Mouse (Mus musculus) heart, postnatal 25 days (tissue): Measurements from ENCODE around the gene Krtap28-10. TPM values are rescaled to one million over a fixed set of nuclear protein-coding genes. Genes with fewer than 3 reads are reported as not detected.

Source experiments
- DNase-seq: peaks from one replicate; pipeline ENCODE4 v3.0.0; 2022; ENCODE audit warnings: low spot score
- intact Hi-C: fragments of 180-260 bp; cut with DNase I; formaldehyde crosslinking; loops from one replicate; pipeline ENCODE4 v1.15.1; 2025
- total RNA-seq, 2 experiments: library from RNA; stranded (reverse); gene quantifications; 2 replicates each; pipeline ENCODE4 v1.2.3; 2021

Gene Krtap28-10
- total RNA-seq: not detected

DNA sequence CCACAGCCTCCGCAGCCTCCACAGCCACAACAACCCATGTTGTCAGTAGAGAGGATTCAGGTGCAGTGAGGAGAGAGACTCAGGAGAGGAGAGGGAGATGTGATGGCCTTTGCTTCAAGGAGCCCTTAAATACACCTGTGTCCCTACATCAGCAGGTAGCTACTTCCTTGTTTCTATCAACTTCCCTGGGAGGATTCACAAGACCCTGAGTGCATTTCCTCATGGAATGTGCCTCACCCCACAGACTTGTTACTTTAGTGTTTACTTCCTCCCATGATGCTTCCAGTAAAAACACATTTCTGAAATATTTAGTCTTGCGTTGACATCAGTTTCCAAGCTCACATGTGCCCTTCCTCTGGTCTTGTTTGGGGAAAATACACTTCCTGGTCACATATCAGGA, at the start of gene Krtap28-10:
Krtap28-10 (minus strand) TSS at position 101 of the 400 bp plus-strand sequence.
- no peak for DNase-seq
- intact Hi-C loops: no loop called here

DNA sequence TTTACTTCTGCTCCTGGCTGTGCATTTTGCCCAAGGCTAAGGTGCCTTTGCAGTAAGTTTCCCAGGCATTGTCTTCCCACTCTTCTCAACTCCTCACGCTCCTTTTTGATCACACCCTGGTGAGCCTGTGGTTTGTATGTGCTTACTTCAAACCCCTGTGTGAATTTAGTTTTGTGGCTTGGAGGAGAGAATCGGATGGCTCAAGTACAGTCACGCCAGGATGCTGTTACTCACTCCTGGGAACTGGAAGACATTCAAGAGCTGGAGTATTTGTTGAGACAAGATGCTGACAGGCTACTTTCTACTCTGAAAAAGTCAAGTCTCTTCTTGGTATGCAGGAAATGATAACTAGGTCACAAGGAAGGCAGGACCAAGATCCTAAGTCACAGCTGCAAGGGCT, 49.0 kb upstream of the Krtap28-10 start:
- intact Hi-C loops: no loop called here
- no peak for DNase-seq

DNA sequence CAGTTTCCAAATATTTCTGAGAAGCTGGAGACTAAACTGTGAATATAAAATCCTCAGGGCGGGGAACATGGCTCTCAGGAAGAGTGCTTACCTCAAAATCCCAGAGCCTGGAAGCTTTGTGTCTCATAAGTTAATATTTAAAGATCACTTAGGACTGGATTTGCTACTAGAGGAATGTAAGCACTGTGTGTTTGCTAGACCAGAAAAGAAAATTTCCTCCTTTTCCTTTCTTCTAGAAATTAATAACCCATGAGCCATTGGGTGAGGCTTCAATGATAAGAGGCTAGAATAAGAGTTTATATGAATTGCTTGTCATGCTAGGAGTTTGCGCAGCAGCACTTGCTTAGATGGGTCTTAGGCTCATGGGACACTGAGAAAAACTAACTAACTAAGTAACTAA, 42.5 kb upstream of the Krtap28-10 start:
- no peak for DNase-seq
- intact Hi-C loops: no loop called here

DNA sequence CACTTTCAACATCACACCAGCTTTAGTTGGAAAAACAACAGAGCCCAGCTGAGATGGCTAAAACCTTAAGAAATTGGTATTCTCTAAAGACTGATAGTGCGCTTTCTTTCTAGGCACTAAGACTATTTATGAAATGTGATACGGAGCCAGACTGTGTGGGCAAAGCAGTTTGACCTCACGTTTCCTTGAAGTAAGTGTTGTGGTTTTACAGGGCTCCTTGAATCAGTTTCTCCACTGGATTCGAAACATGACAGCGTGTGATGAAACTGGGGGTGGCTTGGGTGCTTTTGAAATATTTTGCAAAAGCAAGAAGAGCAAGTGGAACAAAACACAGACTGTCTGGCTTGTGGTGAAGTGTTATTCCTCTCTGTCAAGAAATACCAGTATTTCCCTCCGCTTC, 34.7 kb upstream of the Krtap28-10 start:
- intact Hi-C loops: no loop called here
- DNase-seq: no peak

DNA sequence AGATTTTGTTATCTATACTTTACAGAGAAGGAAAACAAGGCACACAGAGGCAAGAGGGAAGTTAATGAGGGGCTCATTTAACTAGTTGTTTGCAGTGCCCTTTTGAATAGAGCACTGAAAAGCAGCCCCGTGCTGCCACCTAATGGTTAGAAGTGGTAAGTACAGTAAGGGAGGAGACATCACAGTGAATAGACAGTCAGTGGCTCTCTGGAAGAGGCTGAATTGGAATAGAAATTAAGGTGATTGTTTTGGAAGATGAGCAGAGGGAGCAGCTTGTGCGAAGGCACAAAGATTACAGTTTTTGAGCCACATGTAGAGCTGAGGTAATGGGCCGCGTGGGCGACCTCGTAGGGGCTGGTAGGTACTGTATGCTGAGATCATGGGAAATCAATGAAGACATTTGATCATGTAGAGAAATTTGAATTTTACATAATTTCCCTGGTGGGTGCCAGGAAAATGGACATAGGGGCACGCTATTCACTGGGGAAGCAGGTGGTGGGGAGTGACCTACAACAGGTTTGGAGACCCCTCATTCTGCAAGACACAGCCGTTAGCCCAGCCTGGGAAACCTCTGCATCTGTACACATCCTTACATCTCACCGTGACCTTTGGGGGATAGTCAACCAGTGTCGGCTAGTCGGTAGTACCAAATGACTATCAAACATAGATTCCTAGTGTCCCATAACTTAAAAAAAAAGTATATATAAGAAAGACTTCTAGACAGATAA, 34.1 kb upstream of the Krtap28-10 start:
- DNase-seq: no peak
- intact Hi-C loops: no loop called here

DNA sequence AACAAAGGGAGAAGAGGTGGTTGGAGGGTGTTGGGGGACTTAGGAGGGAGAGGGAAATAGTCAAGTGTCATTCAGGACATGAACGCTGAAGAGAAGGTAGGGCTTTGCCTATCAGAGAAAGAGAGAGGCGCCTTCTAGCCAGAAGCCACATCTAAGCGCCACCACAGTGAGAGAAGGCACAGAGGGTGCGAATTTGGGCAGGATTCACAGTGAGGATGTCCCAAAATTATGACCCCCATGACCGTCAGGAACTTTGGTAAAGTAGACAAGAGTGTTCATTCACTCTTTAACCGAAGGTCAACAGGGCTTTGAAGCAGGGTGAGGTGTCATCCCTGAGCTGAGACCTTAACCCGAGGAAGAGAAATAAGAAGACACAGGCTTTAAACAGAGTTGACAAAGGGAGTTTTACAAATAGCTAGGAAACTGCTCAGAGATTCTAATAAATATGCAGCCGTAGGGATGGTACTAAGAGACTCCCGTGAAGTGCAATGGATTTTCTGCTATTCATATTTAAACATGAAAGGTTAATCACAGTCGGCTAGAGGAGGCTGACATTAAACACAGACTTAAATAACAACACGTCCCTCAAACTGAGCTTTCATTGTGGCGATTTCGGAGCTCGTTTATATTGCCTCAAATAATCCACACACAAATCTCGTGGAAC, 33.4 kb upstream of the Krtap28-10 start:
- DNase-seq: no peak
- intact Hi-C loops: loop anchor here (2.0 kb wide), 1 partner anchor 289 kb away; no protein-coding TSS in a partner anchor

DNA sequence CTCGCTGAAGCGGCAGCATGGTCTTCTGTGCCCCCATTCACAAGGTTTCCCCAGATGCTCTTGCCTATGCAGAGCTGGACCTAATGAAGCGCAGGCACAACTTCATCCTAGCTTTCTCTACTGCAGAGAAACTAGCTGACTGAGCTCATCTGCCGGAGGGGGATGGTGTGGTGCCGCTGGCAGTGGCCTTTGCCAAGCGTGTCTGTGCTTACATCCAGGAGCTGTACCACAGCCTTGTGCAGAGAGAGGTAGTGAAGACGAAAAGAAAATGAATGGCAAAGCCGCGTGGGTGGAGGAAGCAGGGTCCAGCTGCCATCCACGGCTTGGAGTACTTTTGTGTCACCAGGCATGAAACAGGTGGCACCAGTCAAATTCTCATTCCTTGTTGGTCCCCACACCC, 24.9 kb upstream of the Krtap28-10 start:
- intact Hi-C loops: loop anchor here (5.0 kb wide), 1 partner anchor 650 kb away; no protein-coding TSS in a partner anchor
- DNase-seq: no peak

DNA sequence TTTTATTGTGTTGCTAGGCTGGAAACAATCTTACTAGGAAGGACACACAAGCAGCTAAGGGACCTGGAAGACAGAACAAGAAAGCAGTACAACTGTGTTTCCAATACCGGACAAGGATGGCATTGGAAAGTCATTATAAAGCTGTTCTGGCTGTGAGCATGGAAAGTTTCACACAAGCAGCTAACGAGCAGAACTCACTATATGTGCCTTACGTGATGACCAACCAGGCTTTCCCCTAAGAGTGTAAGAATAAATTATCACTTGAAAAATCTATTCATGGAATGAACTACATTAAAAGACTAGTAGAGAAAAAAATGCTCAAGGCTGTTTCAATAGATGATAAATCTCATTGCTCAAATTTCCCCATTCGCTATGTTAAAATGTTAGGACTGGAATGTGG, 24.3 kb upstream of the Krtap28-10 start:
- DNase-seq: no peak
- intact Hi-C loops: loop anchor here (5.0 kb wide), 1 partner anchor 651 kb away; no protein-coding TSS in a partner anchor

DNA sequence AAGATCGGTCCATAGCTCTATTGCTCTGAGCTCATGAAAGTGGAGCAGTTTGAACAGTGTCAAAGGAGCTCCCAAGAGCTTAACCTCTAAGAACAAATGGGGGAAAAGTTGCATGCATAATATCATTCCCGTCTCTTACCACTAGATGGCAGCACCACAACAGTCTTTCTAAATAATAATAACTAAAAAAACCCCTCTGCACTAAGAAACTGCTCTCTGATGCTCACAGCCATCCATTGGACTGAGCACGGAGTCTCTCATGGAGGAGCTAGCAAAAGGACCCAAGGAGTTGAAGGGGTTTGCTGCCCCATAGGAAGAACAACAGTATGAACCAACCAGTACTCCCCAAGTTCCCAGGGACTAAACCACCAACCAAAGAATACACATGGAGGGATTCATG, 22.6 kb upstream of the Krtap28-10 start:
- intact Hi-C loops: loop anchor here (2.0 to 5.0 kb wide), 2 partner anchors 122 to 652 kb away; no protein-coding TSS in a partner anchor

DNA sequence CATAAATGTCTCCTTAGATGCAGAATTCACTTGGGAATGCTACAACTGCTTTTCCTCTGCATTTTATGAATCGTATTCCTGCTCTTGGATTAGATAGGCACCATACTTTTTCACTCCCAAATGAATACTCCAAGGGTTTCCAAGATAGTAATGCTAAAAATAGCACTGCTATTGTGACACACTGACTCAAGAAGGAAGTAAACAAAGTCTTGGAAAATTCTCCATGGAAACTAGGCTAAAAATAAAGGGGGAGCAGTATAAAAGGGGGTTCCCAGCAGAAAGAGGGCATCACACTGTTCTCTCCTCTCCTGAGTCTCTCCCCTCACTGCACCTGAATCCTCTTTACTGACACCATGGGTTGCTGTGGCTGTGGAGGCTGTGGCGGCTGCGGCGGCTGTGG, 18.4 kb upstream of the Krtap28-10 start, which contains the start of gene Krtap28-13:
Krtap28-13 (plus strand) TSS at position 288 of the 400 bp plus-strand sequence.
- intact Hi-C loops: no loop called here

More for the DNA sequence above, 22.6 kb upstream of the Krtap28-10 start:
- DNase-seq: no peak

DNA sequence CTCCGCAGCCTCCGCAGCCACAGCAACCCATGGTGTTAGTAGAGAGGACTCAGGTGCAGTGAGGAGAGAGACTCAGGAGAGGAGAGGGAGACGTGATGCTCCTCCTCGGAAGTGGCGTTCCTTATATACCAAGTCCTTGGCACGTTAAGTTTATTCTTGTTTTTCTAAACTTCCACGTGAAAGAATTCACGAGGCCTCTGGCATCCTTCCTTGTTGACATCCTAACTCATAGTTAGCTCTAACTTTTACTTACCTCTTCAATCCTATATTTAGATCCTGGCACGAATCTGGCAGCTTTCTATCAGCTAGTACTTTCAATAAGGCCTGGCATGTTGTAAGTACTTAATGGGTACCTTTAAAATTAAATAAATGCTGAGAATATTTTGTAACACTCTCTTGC, 17.0 kb upstream of the Krtap28-10 start, which contains the start of gene A030005K14Rik:
A030005K14Rik (minus strand) TSS at position 101 of the 400 bp plus-strand sequence.
- intact Hi-C loops: no loop called here
- no peak for DNase-seq

More for the DNA sequence above, 18.4 kb upstream of the Krtap28-10 start, which contains the start of gene Krtap28-13:
- no peak for DNase-seq

DNA sequence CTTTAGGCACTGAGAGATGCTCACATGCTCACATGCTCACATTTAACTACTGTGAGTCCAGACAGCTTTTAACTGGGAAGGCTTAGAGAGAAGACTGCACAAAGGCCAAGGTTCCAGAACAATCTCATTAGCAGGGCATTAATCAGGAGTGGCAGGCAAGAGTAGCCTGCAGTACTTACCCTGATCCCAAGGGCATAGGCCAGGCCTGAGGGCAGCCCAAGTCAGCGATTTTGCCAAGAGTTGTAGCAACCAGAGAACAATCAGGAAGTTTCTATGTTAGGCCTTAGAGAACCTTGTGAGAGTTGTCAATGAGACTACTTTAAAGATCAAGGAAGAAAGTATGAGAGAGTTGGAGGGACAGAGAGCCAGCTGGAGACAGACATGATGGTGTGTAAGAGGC, 16.2 kb upstream of the Krtap28-10 start:
- DNase-seq: no peak
- intact Hi-C loops: no loop called here

DNA sequence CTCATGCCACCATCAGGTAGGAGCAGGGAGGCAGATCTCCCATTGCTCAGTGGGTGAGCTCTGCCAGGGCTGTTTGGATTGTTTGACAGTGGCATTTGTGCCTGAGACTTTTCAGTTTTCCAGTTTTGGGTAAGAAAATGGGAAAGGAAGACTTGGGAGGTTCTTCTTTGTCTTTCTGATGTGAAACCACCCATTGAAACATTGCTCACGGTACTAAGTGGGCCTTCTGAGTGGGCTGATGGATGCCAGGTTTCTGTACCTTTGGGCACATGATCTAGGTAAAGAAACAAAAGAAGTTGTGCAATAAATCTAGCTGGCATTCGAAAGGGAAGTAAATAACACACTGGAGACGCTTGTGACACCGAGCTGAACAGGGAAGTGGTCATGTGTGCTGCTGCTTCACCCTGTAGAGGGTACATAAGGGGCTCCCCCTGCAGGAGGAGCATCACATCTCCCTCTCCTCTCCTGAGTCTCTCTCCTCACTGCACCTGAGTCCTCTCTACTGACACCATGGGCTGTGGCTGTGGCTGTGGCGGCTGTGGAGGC, 2.7 kb upstream of the Krtap28-10 start, which contains the start of gene Gm47969:
Gm47969 (plus strand) TSS at position 51 of the 546 bp plus-strand sequence.
- no peak for DNase-seq
- intact Hi-C loops: no loop called here

DNA sequence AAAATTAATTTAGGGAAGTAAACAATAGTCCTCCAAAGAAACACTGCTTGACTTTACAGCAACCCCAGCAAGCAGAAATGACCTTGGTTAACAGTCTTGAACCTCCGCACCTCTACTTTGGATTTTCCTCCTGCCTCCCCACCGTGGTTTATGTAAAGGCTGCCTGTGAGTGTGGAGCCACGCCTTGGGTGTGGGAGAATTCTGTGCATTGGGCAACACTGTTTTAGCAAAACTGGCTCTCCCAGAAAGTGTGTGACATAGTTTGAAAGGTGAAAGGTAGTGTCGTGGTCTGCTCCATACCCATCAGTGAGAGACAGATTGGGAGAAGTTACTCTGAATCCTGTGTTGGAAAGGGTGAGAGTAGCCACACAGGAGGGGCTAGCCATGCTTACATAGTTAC, 3.2 kb downstream of the Krtap28-10 start:
- no peak for DNase-seq
- intact Hi-C loops: no loop called here

DNA sequence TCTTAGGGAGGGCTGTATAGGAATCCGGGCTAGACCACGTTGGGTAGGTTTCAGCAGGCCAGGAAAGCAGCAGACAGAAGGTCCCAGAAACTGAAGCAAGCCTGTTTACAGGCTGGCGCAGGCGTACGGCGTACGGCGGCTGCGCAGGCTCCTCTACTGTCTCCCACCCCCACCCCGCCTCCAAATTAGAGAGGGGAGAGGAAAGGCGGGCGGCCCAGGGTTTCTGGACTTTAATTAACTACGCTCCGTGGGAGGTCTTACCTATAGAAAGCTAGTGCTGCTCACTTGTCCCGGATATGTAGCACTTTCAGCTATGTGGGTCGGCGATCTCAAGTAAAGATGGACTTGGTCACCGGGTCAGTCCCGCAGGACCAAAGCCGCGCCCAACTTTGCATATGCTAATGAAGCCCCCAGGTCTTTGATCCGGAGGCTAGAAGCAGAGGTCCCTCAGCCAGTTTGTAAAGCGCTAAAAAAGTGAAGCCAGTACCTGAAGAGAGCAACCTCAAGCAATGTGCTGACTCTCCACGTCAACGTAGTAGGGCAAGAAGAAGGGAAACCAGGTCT, 4.1 kb downstream of the Krtap28-10 start, which contains the start of gene Slc19a3:
Slc19a3 (minus strand) TSS at position 340 of the 564 bp plus-strand sequence.
- intact Hi-C loops: no loop called here
- DNase-seq: no peak

DNA sequence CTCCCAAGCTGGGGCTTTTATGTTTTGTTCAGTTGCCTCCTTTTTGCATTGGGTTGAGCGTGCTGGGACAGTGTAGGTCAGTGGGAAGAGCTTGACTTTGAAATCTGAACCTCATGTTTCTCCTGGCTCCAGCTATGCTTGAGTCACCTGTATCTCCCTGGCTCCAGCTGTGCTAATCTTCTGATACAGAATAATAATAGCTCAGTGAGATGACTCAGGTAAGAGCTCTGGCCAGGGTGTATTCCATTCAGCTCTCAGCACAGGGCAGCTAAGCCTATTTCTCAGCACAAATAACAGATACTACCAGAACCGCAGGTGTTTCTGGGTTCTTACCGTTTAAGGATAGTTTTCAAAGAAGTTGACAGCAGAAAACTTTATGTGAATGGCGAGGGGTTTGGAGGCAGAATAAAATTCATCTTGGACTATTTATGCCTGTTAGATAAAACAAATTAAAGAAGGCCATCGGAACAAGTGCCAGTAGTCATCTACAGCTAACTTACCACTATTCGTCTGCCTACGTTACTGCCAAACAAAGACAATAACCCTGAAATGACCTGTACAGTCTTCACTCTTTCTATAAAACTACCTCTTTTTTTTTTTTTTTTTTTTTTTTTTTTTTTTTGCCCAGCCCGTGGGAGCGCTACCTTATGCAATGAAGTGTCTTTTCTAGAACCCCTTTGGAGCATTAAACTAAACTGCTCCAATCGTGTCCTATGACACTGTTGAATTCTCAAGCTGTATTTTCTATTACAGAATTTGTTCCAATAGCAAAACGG, 5.2 kb downstream of the Krtap28-10 start:
- DNase-seq: no peak
- intact Hi-C loops: no loop called here

DNA sequence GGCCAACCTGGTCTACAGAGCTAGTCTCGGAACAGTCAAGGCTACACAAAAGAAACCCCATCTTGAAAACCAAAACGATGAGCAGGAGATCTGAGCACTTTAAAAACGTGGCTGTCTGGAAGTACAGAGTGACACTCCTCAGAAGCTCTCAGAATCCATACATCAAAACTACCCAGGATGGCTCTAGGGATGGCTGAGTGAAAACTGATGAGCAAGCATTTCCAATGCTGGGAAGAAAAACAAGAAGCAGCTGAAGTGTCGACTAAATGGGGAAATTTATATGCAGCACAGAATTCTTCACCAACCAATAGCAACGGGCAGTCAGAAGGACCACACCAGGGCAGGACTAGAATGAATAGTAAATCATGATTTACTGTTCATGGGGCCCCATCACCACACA, 7.8 kb downstream of the Krtap28-10 start:
- no peak for DNase-seq
- intact Hi-C loops: no loop called here

DNA sequence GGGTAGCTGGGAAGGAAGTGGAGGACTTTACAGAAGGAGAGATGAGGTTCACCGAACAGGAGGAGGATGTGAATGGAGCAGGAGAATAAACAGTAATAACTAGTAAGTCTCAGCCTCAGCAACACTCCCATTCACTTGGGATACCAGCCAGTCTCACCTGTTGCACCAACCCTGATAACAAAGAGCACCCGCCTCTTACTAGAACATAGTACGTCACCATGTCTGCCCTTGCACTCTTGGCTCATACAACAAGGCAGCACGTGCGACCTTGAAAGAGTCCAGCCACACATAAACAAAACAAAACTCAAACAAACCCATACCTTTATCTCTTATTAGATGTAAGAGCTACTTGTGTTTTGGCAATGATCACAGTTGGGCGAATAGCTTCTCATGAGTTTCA, 9.8 kb downstream of the Krtap28-10 start:
- DNase-seq: no peak
- intact Hi-C loops: no loop called here

DNA sequence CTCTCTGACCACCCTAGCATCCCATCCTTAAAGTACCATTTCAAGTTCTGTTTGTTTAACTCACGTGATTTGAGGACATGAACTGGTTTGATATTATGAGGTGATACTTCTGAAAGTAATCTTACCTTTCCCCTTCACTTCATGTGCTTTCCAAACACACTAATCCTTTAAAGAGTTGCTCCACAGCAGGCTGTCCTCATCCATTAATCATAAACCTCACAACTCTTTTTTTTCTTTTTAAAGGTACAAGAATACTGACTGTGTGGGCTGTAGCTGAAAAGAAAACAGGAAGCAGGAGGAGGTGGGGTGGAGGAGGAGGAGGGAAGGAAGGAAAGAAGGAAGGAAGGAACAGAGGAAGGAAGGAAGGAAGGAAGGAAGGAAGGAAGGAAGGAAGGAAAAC, 10.3 kb downstream of the Krtap28-10 start:
- intact Hi-C loops: no loop called here

DNA sequence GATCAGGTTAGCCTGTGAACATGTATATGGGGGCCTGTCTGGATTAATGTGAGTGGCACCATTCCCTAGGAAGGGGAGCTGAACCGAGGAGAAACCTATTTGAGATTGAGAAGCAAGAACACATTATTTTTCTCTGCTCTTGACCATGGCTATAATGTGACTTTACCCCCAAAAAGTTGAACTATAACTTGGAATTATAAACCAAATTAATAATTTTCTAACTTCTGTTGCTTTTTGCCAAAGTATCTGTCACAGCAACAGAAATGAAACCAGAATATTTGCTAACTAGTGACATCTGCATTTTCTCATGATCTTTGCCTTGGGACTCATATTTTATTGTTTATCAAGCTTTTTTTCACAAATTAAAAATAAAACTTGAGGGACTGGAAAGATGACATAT, 25.7 kb downstream of the Krtap28-10 start:
- DNase-seq: no peak
- intact Hi-C loops: no loop called here

More for the DNA sequence above, 10.3 kb downstream of the Krtap28-10 start:
- DNase-seq: no peak
